In genomic region chr2:32874070-32874469, GRCm38 (mm10) we compare ENCODE assay signal across 9 mouse cellular contexts. TPM values are rescaled to one million over a fixed set of nuclear protein-coding genes. Genes with fewer than 3 reads are reported as not detected.
DNase-seq lines count a peak whose midpoint lies in the region; ATAC-seq lines count a peak whose summit lies in the region.
"Had no signal": no experiment of that assay in that cellular context is flagged by ENCODE, and none has a peak within 500 bp of the region (broad histone marks: within the 10 kb centered on the region; RNA-seq: fewer than 3 reads in every experiment).

No protein-coding gene starts in this region.

- H3K27me3 ChIP-seq in heart, embryonic 16.5 days (ENCODE audit: control insufficient read depth, insufficient read depth, low read length) = no peaks in the 10 kb centered on the region
- H3K27me3 ChIP-seq in embryonic facial prominence, embryonic 10.5 days (replicated peaks; ENCODE audit: low read depth, poor library complexity, severe bottlenecking) = no peaks in the 10 kb centered on the region
- H3K27me3 ChIP-seq in forebrain, embryonic 14.5 days (replicated peaks; ENCODE audit: control insufficient read depth, insufficient read depth, low read length) = no peaks in the 10 kb centered on the region

- 70% methylated on average over 3 of the region's 3 CpGs for WGBS in heart, embryonic 16.5 days
- WGBS in embryonic facial prominence, embryonic 10.5 days = 70% methylated on average over 3 of the region's 3 CpGs
- 89% methylated on average over 3 of the region's 3 CpGs for WGBS in forebrain, embryonic 14.5 days

- no peak for DNase-seq in heart, postnatal 10 days
- DNase-seq in embryonic facial prominence, embryonic 10.5 days (ENCODE audit: low spot score) = no peak
- DNase-seq in forebrain, embryonic 14.5 days (ENCODE audit: low spot score) = no peak
- peak; percentile 62 for DNase-seq in lung, postnatal 36 days
- no peak for DNase-seq in embryo, embryonic 10.5 days (ENCODE audit: low spot score)
- DNase-seq in spleen, postnatal 4 days (ENCODE audit: low spot score in 2 of 2) = no peak
- DNase-seq: liver had no signal

- H3K9me3 ChIP-seq in heart, embryonic 16.5 days (replicated peaks; ENCODE audit: control insufficient read depth, low read length) = no peaks in the 10 kb centered on the region
- H3K9me3 ChIP-seq in embryonic facial prominence, embryonic 10.5 days = no peaks in the 10 kb centered on the region
- H3K9me3 ChIP-seq in forebrain, embryonic 14.5 days (replicated peaks; ENCODE audit: control insufficient read depth, low read length) = no peaks in the 10 kb centered on the region

- H3K9ac ChIP-seq in heart, embryonic 16.5 days (ENCODE audit: low read length) = peak overlapping the region; percentile 23
- no peak overlapping the region for H3K9ac ChIP-seq in forebrain, embryonic 14.5 days (ENCODE audit: low read length)

- H3K4me2 ChIP-seq in heart, embryonic 16.5 days (ENCODE audit: low read depth, low read length) = no peak overlapping the region
- H3K4me2 ChIP-seq in forebrain, embryonic 14.5 days (ENCODE audit: low read length) = 0 out of 2 replicates have a peak overlapping the region, but pooled peaks have one; percentile 91

- peak overlapping the region; percentile 29; the same call in 1 of the 2 replicates for H3K27ac ChIP-seq in heart, embryonic 16.5 days (ENCODE audit: low read length)
- 0 out of 2 replicates have a peak overlapping the region, but pooled peaks have one; percentile 58 for H3K27ac ChIP-seq in embryonic facial prominence, embryonic 10.5 days (replicated peaks)
- H3K27ac ChIP-seq in forebrain, embryonic 14.5 days (ENCODE audit: low read depth, low read length) = no peak overlapping the region; the same call in 1 of the 2 replicates

- peaks cover 46% of the 10 kb centered on the region for H3K4me1 ChIP-seq in heart, embryonic 16.5 days (ENCODE audit: control insufficient read depth, insufficient read depth, low read length)
- H3K4me1 ChIP-seq in embryonic facial prominence, embryonic 10.5 days = peaks cover 60% of the 10 kb centered on the region
- H3K4me1 ChIP-seq in forebrain, embryonic 14.5 days (ENCODE audit: control insufficient read depth, insufficient read depth, low read length) = peaks cover 16% of the 10 kb centered on the region

- intact Hi-C loops in heart, postnatal 10 days (cut with DNase I) = no loop called here

- no peak for ATAC-seq in heart, embryonic 16.5 days (replicated peaks; ENCODE audit: extremely low read depth, insufficient read depth, low FRiP score)
- ATAC-seq in forebrain, embryonic 14.5 days = no peak
- ATAC-seq in megakaryocyte-erythroid progenitor cell, adult 5-6 weeks (replicated peaks; ENCODE audit: low FRiP score, low TSS enrichment, poor library complexity, severe bottlenecking) = no peak

- H3K36me3 ChIP-seq in heart, embryonic 16.5 days (ENCODE audit: control insufficient read depth, insufficient read depth) = no peaks in the 10 kb centered on the region
- H3K36me3 ChIP-seq in embryonic facial prominence, embryonic 10.5 days (replicated peaks) = no peaks in the 10 kb centered on the region
- H3K36me3 ChIP-seq in forebrain, embryonic 14.5 days (ENCODE audit: control insufficient read depth, insufficient read depth, low read length) = no peaks in the 10 kb centered on the region

- no peak overlapping the region for H3K4me3 ChIP-seq in heart, embryonic 16.5 days (ENCODE audit: low read length)
- H3K4me3 ChIP-seq in embryonic facial prominence, embryonic 10.5 days = no peak overlapping the region
- H3K4me3 ChIP-seq in forebrain, embryonic 14.5 days (ENCODE audit: low read depth, low read length) = no peak overlapping the region

RNA-seq across cellular contexts. Expression of gene Fam129b, which starts 1.8 kb away (rescaled TPM):
- 44.9 and 57.3 TPM in 2 replicates for polyA plus RNA-seq in heart, embryonic 16.5 days (2015; fragmentation: Nextera tagmentation; extraction: Ambion mirVana)
- total RNA-seq in heart, postnatal 10 days (2021) = 10 to 100 TPM; 40.4 to 46.2 TPM
- 43.9 and 46.4 TPM in 2 replicates for polyA plus RNA-seq in embryonic facial prominence, embryonic 10.5 days (2016; fragmentation: Nextera tagmentation; extraction: Ambion mirVana)
- polyA plus RNA-seq in forebrain, embryonic 14.5 days (2014; fragmentation: Nextera tagmentation; extraction: Ambion mirVana) = 13.8 and 17.7 TPM in 2 replicates
- 9.0 and 16.3 TPM in 2 replicates for total RNA-seq in megakaryocyte-erythroid progenitor cell, adult 5-6 weeks (2014; fragmentation: Nextera tagmentation)
- 13.8 TPM in 2 replicates for total RNA-seq in megakaryocyte-erythroid progenitor cell, adult 5-6 weeks (2017)

RNA-seq across cellular contexts. Expression of gene Stxbp1, which starts 27.0 kb away (rescaled TPM):
- polyA plus RNA-seq in heart, embryonic 16.5 days (2015; fragmentation: Nextera tagmentation; extraction: Ambion mirVana) = 28.0 and 29.2 TPM in 2 replicates
- 10 to 100 TPM; 25.4 to 25.7 TPM for total RNA-seq in heart, postnatal 10 days (2021)
- 24.4 and 25.1 TPM in 2 replicates for polyA plus RNA-seq in embryonic facial prominence, embryonic 10.5 days (2016; fragmentation: Nextera tagmentation; extraction: Ambion mirVana)
- 127 and 174 TPM in 2 replicates for polyA plus RNA-seq in forebrain, embryonic 14.5 days (2014; fragmentation: Nextera tagmentation; extraction: Ambion mirVana)
- 30.2 and 47.7 TPM in 2 replicates for total RNA-seq in megakaryocyte-erythroid progenitor cell, adult 5-6 weeks (2014; fragmentation: Nextera tagmentation)
- total RNA-seq in megakaryocyte-erythroid progenitor cell, adult 5-6 weeks (2017) = 6.5 and 10.4 TPM in 2 replicates
